In genomic region chr9:22085022-22085834, GRCm38 (mm10) we compare ENCODE assay signal across 8 mouse cellular contexts. TPM values are rescaled to one million over a fixed set of nuclear protein-coding genes. Genes with fewer than 3 reads are reported as not detected.
DNase-seq lines count a peak whose midpoint lies in the region; ATAC-seq and TF ChIP-seq lines count a peak whose summit lies in the region.

Gene Ecsit, minus strand, starts transcription at chr9:22085438.

- no peak for TF ChIP-seq CTCF in bone marrow, adult 2 months (IDR thresholded peaks at IDR 0.05; ENCODE audit: control insufficient read depth, insufficient read depth, low read length)
- no peak for TF ChIP-seq CTCF in midbrain, postnatal 0 days (IDR thresholded peaks at IDR 0.05)

- peak; percentile 97 for ATAC-seq in embryonic facial prominence, embryonic 15.5 days (ENCODE audit: insufficient number of reproducible peaks, low FRiP score, low TSS enrichment, low read depth)
- peak; percentile 99 for ATAC-seq in limb, embryonic 14.5 days (ENCODE audit: low FRiP score, low read depth)
- peak; percentile 97 for ATAC-seq in midbrain, postnatal 0 days (ENCODE audit: low FRiP score)

- WGBS in bone marrow, adult 2 months, result under 1% methylated on average over 48 of the region's 48 CpGs
- WGBS in embryonic facial prominence, embryonic 15.5 days, result under 1% methylated on average over 48 of the region's 48 CpGs
- under 1% methylated on average over 47 of the region's 48 CpGs for WGBS in limb, embryonic 14.5 days
- WGBS in midbrain, postnatal 0 days, result under 1% methylated on average over 48 of the region's 48 CpGs

- H3K4me1 ChIP-seq in bone marrow, adult 2 months (ENCODE audit: control insufficient read depth, insufficient read depth, low read length), result peaks cover 2% of the 10 kb centered on the region; the same call in 1 of the 2 replicates
- peaks cover 11% of the 10 kb centered on the region for H3K4me1 ChIP-seq in embryonic facial prominence, embryonic 15.5 days
- H3K4me1 ChIP-seq in limb, embryonic 14.5 days (ENCODE audit: control insufficient read depth, insufficient read depth, low read length), result peaks cover 5% of the 10 kb centered on the region
- 0 out of 2 replicates have a peak, but pooled peaks cover 4% of the 10 kb centered on the region for H3K4me1 ChIP-seq in midbrain, postnatal 0 days (ENCODE audit: insufficient read depth, low read length)

- no peaks in the 10 kb centered on the region for H3K27me3 ChIP-seq in embryonic facial prominence, embryonic 15.5 days
- no peaks in the 10 kb centered on the region for H3K27me3 ChIP-seq in limb, embryonic 14.5 days (ENCODE audit: control insufficient read depth, insufficient read depth, low read length)
- H3K27me3 ChIP-seq in midbrain, postnatal 0 days (ENCODE audit: insufficient read depth, low read length), result no peaks in the 10 kb centered on the region

- H3K4me2 ChIP-seq in embryonic facial prominence, embryonic 15.5 days (replicated peaks), result peak within 1 kb of the TSS; percentile 77
- peak within 1 kb of the TSS; percentile 74 for H3K4me2 ChIP-seq in limb, embryonic 14.5 days (replicated peaks; ENCODE audit: low read depth, low read length, severe bottlenecking)
- peak within 1 kb of the TSS; percentile 75 for H3K4me2 ChIP-seq in midbrain, postnatal 0 days (ENCODE audit: low read depth, low read length, poor library complexity, severe bottlenecking)

- peaks cover 5% of the 10 kb centered on the region; the same call in 1 of the 2 replicates for H3K36me3 ChIP-seq in embryonic facial prominence, embryonic 15.5 days
- no peaks in the 10 kb centered on the region for H3K36me3 ChIP-seq in limb, embryonic 14.5 days (ENCODE audit: control insufficient read depth, insufficient read depth, low read length)
- no peaks in the 10 kb centered on the region for H3K36me3 ChIP-seq in midbrain, postnatal 0 days (ENCODE audit: insufficient read depth, low read length)

- peak within 1 kb of the TSS; percentile 95 for H3K4me3 ChIP-seq in bone marrow, adult 2 months (replicated peaks; ENCODE audit: control insufficient read depth, low read depth, low read length)
- H3K4me3 ChIP-seq in embryonic facial prominence, embryonic 15.5 days (replicated peaks), result peak within 1 kb of the TSS; percentile 89
- peak within 1 kb of the TSS; percentile 77 for H3K4me3 ChIP-seq in limb, embryonic 14.5 days (replicated peaks; ENCODE audit: low read length)
- peak within 1 kb of the TSS; percentile 65 for H3K4me3 ChIP-seq in midbrain, postnatal 0 days (ENCODE audit: low read depth, low read length)

- no peaks in the 10 kb centered on the region for H3K9me3 ChIP-seq in embryonic facial prominence, embryonic 15.5 days (replicated peaks)
- H3K9me3 ChIP-seq in limb, embryonic 14.5 days (ENCODE audit: control insufficient read depth, low read length), result no peaks in the 10 kb centered on the region
- H3K9me3 ChIP-seq in midbrain, postnatal 0 days (ENCODE audit: low read length), result no peaks in the 10 kb centered on the region

- TF ChIP-seq POLR2A in bone marrow, adult 2 months (IDR thresholded peaks at IDR 0.05; ENCODE audit: borderline replicate concordance, control insufficient read depth, low read depth, low read length), result peak; percentile 30; the same call in 1 of the 2 replicates
- peak; percentile 35; the same call in 1 of the 2 replicates for TF ChIP-seq POLR2A in limb, embryonic 14.5 days (IDR thresholded peaks at IDR 0.05; ENCODE audit: borderline replicate concordance, extremely low read depth, insufficient read depth, insufficient read length)

- H3K27ac ChIP-seq in bone marrow, adult 2 months (ENCODE audit: control insufficient read depth, insufficient read depth, low read depth, low read length, poor library complexity), result peak within 1 kb of the TSS; percentile 27
- H3K27ac ChIP-seq in embryonic facial prominence, embryonic 15.5 days (replicated peaks), result peak within 1 kb of the TSS; percentile 87
- H3K27ac ChIP-seq in limb, embryonic 14.5 days (replicated peaks; ENCODE audit: low read depth, low read length), result peak within 1 kb of the TSS; percentile 71
- H3K27ac ChIP-seq in midbrain, postnatal 0 days (ENCODE audit: low read depth, low read length), result peak within 1 kb of the TSS; percentile 76

- DNase-seq in 416B (ENCODE audit: low read depth), result peak; percentile 97
- DNase-seq in heart, adult 8-10 months (ENCODE audit: low spot score), result peak; percentile 96
- DNase-seq in kidney, adult 9 months, result peak; percentile 98
- DNase-seq in limb, embryonic 14.5 days (ENCODE audit: low spot score), result peak; percentile 98
- DNase-seq in midbrain, postnatal 0 days (ENCODE audit: low spot score), result peak; percentile 97
- peak; percentile 82 to 84 for DNase-seq in spleen, postnatal 14 days (ENCODE audit: low spot score in 2 of 2)

- H3K9ac ChIP-seq in embryonic facial prominence, embryonic 15.5 days, result peak within 1 kb of the TSS; percentile 71
- peak within 1 kb of the TSS; percentile 70 for H3K9ac ChIP-seq in limb, embryonic 14.5 days (ENCODE audit: low read depth, low read length, severe bottlenecking)
- H3K9ac ChIP-seq in midbrain, postnatal 0 days (replicated peaks; ENCODE audit: low read length, poor library complexity, severe bottlenecking), result peak within 1 kb of the TSS; percentile 71

RNA-seq across cellular contexts. Expression of gene Ecsit, which starts in this region (rescaled TPM):
- 10.4 and 18.7 TPM in 2 replicates for polyA plus RNA-seq in bone marrow, adult 2 months (2011; ENCODE audit: insufficient read depth, insufficient read length, low replicate concordance, missing spikeins)
- polyA plus RNA-seq in embryonic facial prominence, embryonic 15.5 days (2015; fragmentation: Nextera tagmentation; extraction: Ambion mirVana), result 37.3 and 41.8 TPM in 2 replicates
- total RNA-seq in heart, adult 8-10 months (2022), result 100 to 1,000 TPM; 101 to 109 (median 106) TPM
- 36.3 and 37.5 TPM in 2 replicates for polyA plus RNA-seq in limb, embryonic 14.5 days (2012; rRNA removed)
- polyA plus RNA-seq in limb, embryonic 14.5 days (2014; fragmentation: Nextera tagmentation; extraction: Ambion mirVana), result 30.6 and 32.9 TPM in 2 replicates
- 49.6 and 56.3 TPM in 2 replicates for total RNA-seq in midbrain, postnatal 0 days (2014; rRNA removed)
- 55.0 and 57.2 TPM in 2 replicates for polyA plus RNA-seq in midbrain, postnatal 0 days (2015; fragmentation: Nextera tagmentation; extraction: Ambion mirVana)

Comparison
In these comparisons a context has a peak if more than half of its experiments do, and no peak if none do; other contexts are left out.
1. Peak in every context shown above with its lines: DNase-seq, ATAC-seq, H3K4me3 ChIP-seq and H3K27ac ChIP-seq.
2. H3K27ac ChIP-seq: peak in every context shown above with its lines; median percentile 87 in embryonic facial prominence, embryonic 15.5 days; 76 in midbrain, postnatal 0 days; 71 in limb, embryonic 14.5 days; 27 in bone marrow, adult 2 months.